Mouse (Mus musculus): ENCODE data around the gene Dnttip2. TPM values are rescaled to one million over a fixed set of nuclear protein-coding genes. Genes with fewer than 3 reads are reported as not detected.
A peak's percentile ranks its signal among the peaks of the same experiment; 100 is the strongest.
"Not testable (repeated sequence)": the region's sequence is repeated elsewhere in the genome, so short reads cannot be mapped to it uniquely, and the experiment has no call there.

The Dnttip2 gene
- 47.9 and 48.3 TPM in 2 replicates for polyA plus RNA-seq (2014; fragmentation: Nextera tagmentation; extraction: Ambion mirVana)

DNA sequence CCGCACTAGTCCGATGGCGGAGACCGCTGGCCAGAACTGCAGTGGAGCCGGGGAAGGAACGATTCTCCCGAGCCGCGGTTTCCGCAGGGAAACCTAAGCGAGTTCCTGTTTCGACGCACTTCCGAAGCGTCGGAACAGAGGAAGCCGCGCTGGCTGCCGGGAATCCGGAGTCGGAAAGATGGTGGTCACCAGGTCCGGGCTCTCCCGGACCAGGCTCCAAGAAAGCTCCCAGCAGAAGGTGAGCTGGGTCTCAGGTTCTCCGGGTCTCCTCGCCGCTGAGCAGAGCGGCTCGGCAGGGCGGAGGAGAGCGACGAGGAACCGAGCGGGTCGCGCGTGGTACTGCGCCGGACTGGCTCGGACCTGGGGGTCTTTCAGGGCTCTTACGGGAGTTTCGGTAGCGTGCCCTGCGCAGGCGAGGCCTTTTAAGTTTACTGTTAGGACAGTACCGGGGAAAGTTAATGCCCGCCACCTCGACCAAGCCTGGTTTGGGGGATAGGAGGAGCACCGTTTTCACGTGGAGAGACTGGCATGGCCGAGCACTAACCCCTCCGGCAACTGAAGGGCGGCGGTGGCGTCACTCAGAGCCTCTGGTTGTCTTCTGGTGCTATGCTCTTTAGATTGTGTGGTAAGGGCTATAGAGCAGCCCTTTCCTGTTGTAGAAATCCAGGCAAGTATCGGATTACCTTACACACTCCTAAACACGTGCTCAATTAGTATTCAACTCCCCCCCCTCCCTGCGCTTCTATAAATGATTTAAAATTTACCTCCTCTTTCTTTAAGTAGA, at the start of gene Dnttip2:
Gene Dnttip2 (plus strand): TSS at position 148 of the 784 bp plus-strand sequence.
- Histone ChIP-seq H3K9ac (peak within 1 kb of the TSS; percentile 86), H3K4me1 (replicated peaks; ENCODE audit: control insufficient read depth, insufficient read depth, low read length) (peaks cover 25% of the 10 kb centered on the region), H3K4me3 (replicated peaks; ENCODE audit: low read length) (peak within 1 kb of the TSS; percentile 87), H3K36me3 (replicated peaks; ENCODE audit: control insufficient read depth, insufficient read depth) (peaks cover 38% of the 10 kb centered on the region), H3K4me2 (replicated peaks) (peak within 1 kb of the TSS; percentile 59), H3K9me3 (ENCODE audit: control insufficient read depth, low read length) (no peaks in the 10 kb centered on the region), H3K27me3 (ENCODE audit: control insufficient read depth, insufficient read depth, low read length) (no peaks in the 10 kb centered on the region), H3K27ac (peak within 1 kb of the TSS; percentile 70)
- ATAC-seq (ENCODE audit: low FRiP score) (peak; percentile 97), DNase-seq (ENCODE audit: low spot score) (peak; percentile 97)
- WGBS, result under 1% methylated on average over 56 of the region's 57 CpGs

DNA sequence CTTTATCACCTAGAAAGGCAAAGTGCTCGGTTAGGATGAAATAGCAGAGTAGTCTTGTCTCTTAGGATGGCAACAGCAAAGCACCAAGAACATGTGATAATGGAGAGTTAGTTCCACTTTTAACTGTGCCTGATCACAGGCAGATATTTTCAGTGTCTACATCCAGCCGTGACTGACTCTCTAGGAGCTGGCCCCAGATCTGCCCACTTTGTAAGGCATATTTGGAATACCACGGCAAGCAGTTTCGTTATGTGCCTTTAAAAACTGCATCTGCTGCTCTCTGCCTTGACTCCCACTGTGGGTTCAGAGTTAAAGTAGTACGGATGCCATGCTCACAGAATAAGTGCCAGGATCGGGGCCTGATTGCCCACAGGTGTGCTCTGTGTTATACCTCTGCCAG, 47.2 kb upstream of the Dnttip2 start:
- H3K27ac ChIP-seq; H3K4me2 ChIP-seq (replicated peaks); H3K9ac ChIP-seq; H3K27me3 ChIP-seq (ENCODE audit: control insufficient read depth, insufficient read depth, low read length); H3K4me1 ChIP-seq (replicated peaks; ENCODE audit: control insufficient read depth, insufficient read depth, low read length); H3K36me3 ChIP-seq (replicated peaks; ENCODE audit: control insufficient read depth, insufficient read depth); DNase-seq (ENCODE audit: low spot score); H3K9me3 ChIP-seq (ENCODE audit: control insufficient read depth, low read length); H3K4me3 ChIP-seq (replicated peaks; ENCODE audit: low read length); ATAC-seq (ENCODE audit: low FRiP score): not testable (repeated sequence)
- 82% methylated on average over 6 of the region's 6 CpGs for WGBS

DNA sequence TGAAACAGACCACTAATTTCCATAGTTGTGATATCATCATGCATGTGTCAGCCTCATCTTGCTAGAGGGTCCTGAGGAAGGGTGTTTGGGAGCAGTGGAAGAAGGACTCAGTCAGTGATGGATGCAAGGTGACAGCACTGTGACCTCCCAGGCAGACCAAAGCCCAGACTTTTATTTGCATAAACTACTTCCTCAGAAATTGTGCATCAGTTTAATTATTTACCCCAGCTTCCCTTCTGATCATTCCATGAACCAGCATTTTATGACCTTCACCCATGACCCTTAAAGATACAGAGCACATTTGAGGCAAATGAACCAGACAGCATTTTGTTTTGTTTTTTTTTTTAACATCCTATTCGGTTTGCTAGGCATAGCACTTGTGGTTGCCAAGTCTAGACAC, 38.4 kb upstream of the Dnttip2 start:
- Histone ChIP-seq H3K4me3 (replicated peaks; ENCODE audit: low read length) (no peak overlapping the region), H3K27ac (no peak overlapping the region), H3K9me3 (ENCODE audit: control insufficient read depth, low read length) (no peaks in the 10 kb centered on the region), H3K36me3 (replicated peaks; ENCODE audit: control insufficient read depth, insufficient read depth) (no peaks in the 10 kb centered on the region), H3K27me3 (ENCODE audit: control insufficient read depth, insufficient read depth, low read length) (no peaks in the 10 kb centered on the region), H3K4me1 (replicated peaks; ENCODE audit: control insufficient read depth, insufficient read depth, low read length) (no peaks in the 10 kb centered on the region), H3K9ac (no peak overlapping the region), H3K4me2 (replicated peaks) (no peak overlapping the region)
- WGBS, result 66% methylated on average over 1 of the region's 1 CpGs
- DNase-seq (ENCODE audit: low spot score) (no peak), ATAC-seq (ENCODE audit: low FRiP score) (no peak)

DNA sequence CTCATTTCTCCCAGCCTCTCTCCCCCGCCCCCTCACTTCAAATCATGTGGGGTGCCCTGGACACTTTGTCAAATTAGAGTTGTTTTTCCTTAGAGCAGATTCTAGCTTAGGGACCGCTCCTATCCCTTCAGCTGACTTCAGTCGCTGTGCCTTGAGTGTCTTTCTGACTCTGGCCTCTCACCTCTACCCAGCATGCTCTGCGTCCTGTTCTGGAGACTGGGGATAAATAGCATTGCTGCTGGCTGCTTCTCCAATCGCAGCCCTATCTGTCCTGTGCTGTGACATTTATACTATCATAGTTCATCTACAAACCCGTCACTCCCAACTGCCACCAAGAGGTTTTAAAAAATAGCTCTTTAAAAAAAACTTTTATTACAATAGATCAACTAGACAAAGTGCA, 31.3 kb upstream of the Dnttip2 start:
- Histone ChIP-seq H3K4me1 (replicated peaks; ENCODE audit: control insufficient read depth, insufficient read depth, low read length) (peaks cover 15% of the 10 kb centered on the region), H3K27me3 (ENCODE audit: control insufficient read depth, insufficient read depth, low read length) (no peaks in the 10 kb centered on the region), H3K36me3 (replicated peaks; ENCODE audit: control insufficient read depth, insufficient read depth) (no peaks in the 10 kb centered on the region), H3K9me3 (ENCODE audit: control insufficient read depth, low read length) (no peaks in the 10 kb centered on the region), H3K9ac (no peak overlapping the region), H3K4me3 (replicated peaks; ENCODE audit: low read length) (no peak overlapping the region), H3K27ac (no peak overlapping the region), H3K4me2 (replicated peaks) (no peak overlapping the region)
- ATAC-seq (ENCODE audit: low FRiP score) (no peak), DNase-seq (ENCODE audit: low spot score) (no peak)
- 47% methylated on average over 6 of the region's 6 CpGs for WGBS

DNA sequence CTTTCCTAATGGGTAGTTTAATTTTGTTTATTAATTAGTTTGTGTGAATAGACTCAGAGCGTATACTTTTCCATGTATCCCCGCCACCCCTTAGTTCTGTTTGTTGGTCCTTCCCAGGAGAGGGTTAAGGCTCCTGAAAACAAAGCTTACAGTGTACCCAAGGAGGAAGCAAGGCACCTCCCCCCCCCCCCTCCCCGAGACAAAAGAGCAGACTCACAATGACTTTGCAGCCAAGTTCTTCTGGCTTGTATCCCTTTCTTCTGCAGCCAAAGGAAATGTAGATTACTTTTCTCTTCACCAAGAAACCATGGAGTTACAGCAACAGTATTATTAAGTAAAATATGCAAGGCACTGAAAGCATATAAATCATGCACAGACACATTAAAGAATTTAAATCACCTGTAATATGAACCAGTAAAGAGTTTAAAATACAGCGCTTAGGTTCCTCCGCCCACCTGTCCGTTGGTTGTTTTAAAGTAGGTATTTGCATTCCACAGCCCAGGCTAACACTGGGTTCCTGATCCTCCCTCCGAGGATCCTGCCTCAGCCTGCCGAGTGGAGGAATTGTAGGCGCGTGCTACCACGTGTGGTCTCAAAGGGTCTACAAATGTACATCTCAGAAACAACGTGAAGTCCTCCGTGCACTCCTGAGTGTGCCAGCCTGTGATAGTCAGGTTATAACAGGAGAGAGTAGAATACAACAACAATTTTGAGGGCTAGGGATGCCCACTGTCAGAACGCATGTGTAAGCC, 30.6 kb upstream of the Dnttip2 start:
- Histone ChIP-seq H3K27ac (no peak overlapping the region), H3K27me3 (ENCODE audit: control insufficient read depth, insufficient read depth, low read length) (no peaks in the 10 kb centered on the region), H3K36me3 (replicated peaks; ENCODE audit: control insufficient read depth, insufficient read depth) (no peaks in the 10 kb centered on the region), H3K4me3 (replicated peaks; ENCODE audit: low read length) (no peak overlapping the region), H3K9me3 (ENCODE audit: control insufficient read depth, low read length) (no peaks in the 10 kb centered on the region), H3K4me1 (replicated peaks; ENCODE audit: control insufficient read depth, insufficient read depth, low read length) (peaks cover 16% of the 10 kb centered on the region), H3K4me2 (replicated peaks) (no peak overlapping the region), H3K9ac (no peak overlapping the region)
- ATAC-seq (ENCODE audit: low FRiP score) (no peak), DNase-seq (ENCODE audit: low spot score) (no peak)
- 49% methylated on average over 14 of the region's 14 CpGs for WGBS

DNA sequence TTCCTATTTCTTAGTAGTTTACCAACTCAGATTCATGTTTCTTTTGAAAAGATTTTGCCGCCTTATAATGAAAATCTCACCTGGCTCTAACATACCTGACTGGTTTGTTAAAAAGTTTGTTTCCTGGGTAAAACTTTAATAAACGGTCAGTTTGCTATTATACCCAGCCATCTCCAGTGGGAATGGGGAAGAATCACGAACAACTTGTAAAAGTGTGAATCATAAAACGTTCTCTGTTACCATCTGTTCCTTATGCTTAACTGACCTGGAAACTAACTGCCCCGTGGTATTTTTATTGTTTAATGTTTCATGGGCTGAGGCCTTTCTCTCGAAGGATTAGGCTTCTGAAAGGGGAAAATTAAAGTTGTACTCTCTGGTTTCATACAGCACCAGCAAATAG, 29.4 kb upstream of the Dnttip2 start:
- Histone ChIP-seq H3K4me3 (replicated peaks; ENCODE audit: low read length) (peak overlapping the region; percentile 98), H3K4me1 (replicated peaks; ENCODE audit: control insufficient read depth, insufficient read depth, low read length) (peaks cover 16% of the 10 kb centered on the region), H3K9me3 (ENCODE audit: control insufficient read depth, low read length) (no peaks in the 10 kb centered on the region), H3K9ac (peak overlapping the region; percentile 4; the same call in 1 of the 2 replicates), H3K27me3 (ENCODE audit: control insufficient read depth, insufficient read depth, low read length) (no peaks in the 10 kb centered on the region), H3K4me2 (replicated peaks) (peak overlapping the region; percentile 68), H3K27ac (peak overlapping the region; percentile 95; the same call in 1 of the 2 replicates), H3K36me3 (replicated peaks; ENCODE audit: control insufficient read depth, insufficient read depth) (no peaks in the 10 kb centered on the region)
- DNase-seq (ENCODE audit: low spot score) (no peak), ATAC-seq (ENCODE audit: low FRiP score) (peak; percentile 0; the same call in 1 of the 2 replicates)
- 47% methylated on average over 6 of the region's 6 CpGs for WGBS

DNA sequence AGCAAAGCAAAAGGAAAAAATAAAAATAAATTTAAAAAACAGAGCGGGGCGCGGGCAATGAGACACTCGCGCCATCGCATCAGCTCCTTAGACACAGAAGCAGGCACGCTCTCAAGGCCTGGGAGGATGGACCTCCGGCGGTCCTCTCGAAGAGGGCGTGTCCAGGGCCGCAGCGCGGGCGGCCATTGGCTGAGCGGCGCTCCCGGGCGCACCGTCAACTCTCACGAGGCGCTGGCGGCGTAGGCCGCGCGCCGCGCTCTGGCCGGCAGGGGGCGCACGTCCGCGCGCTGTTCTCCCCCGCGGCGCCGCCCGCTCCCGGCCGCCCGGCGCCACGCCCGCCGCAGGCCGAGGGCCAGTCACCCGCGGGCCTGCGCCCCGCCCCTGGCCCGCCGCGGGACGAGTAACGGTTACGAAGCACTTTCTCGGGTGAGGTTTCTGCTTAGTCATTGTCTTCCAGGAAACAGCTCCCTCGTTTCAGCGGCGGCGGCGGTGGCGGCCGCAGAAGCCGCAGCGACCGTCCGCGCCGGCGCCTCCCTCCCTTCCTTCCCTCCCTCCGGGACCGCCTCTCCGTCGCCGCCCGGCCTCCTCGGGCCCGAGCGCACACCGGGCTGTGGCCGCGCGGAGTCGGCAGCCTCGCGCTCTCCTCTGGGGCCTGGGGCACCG, 28.8 kb upstream of the Dnttip2 start, which contains the start of gene Gclm:
Gene Gclm (plus strand): TSS at position 343 of the 663 bp plus-strand sequence.
- Histone ChIP-seq H3K9ac (peak within 1 kb of the TSS; percentile 90), H3K9me3 (ENCODE audit: control insufficient read depth, low read length) (no peaks in the 10 kb centered on the region), H3K4me3 (replicated peaks; ENCODE audit: low read length) (peak within 1 kb of the TSS; percentile 98), H3K27me3 (ENCODE audit: control insufficient read depth, insufficient read depth, low read length) (no peaks in the 10 kb centered on the region), H3K27ac (peak within 1 kb of the TSS; percentile 95), H3K36me3 (replicated peaks; ENCODE audit: control insufficient read depth, insufficient read depth) (no peaks in the 10 kb centered on the region), H3K4me1 (replicated peaks; ENCODE audit: control insufficient read depth, insufficient read depth, low read length) (peaks cover 16% of the 10 kb centered on the region), H3K4me2 (replicated peaks) (peak within 1 kb of the TSS; percentile 68)
- DNase-seq (ENCODE audit: low spot score), result peak; percentile 96
- ATAC-seq (ENCODE audit: low FRiP score), result peak; percentile 99
- WGBS, result under 1% methylated on average over 87 of the region's 90 CpGs

DNA sequence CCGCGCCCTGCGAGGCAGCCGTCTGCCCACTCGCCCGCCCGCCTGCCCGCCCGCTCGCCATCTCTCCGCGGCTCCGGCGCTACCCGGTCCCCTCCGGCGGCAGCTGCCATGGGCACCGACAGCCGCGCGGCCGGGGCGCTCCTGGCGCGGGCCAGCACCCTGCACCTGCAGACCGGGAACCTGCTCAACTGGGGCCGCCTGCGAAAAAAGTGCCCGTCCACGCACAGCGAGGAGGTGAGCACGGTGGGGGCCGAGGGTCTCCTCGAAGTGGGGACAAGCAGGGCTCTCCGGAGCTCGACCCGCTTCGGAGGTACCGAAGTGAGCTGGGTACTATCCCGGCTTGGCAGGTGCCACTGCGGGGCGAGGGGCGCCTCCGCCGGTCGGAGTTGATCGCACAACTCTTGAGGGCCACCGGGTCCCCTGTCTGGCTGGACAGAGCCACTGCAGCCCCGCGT, 28.3 kb upstream of the Dnttip2 start:
- Histone ChIP-seq H3K4me3 (replicated peaks; ENCODE audit: low read length) (peak overlapping the region; percentile 98), H3K27me3 (ENCODE audit: control insufficient read depth, insufficient read depth, low read length) (no peaks in the 10 kb centered on the region), H3K9ac (peak overlapping the region; percentile 90), H3K36me3 (replicated peaks; ENCODE audit: control insufficient read depth, insufficient read depth) (no peaks in the 10 kb centered on the region), H3K27ac (peak overlapping the region; percentile 95), H3K4me2 (replicated peaks) (peak overlapping the region; percentile 68), H3K4me1 (replicated peaks; ENCODE audit: control insufficient read depth, insufficient read depth, low read length) (peaks cover 16% of the 10 kb centered on the region), H3K9me3 (ENCODE audit: control insufficient read depth, low read length) (no peaks in the 10 kb centered on the region)
- 1% methylated on average over 33 of the region's 50 CpGs for WGBS
- ATAC-seq (ENCODE audit: low FRiP score) (peak; percentile 59), DNase-seq (ENCODE audit: low spot score) (peak; percentile 36)

DNA sequence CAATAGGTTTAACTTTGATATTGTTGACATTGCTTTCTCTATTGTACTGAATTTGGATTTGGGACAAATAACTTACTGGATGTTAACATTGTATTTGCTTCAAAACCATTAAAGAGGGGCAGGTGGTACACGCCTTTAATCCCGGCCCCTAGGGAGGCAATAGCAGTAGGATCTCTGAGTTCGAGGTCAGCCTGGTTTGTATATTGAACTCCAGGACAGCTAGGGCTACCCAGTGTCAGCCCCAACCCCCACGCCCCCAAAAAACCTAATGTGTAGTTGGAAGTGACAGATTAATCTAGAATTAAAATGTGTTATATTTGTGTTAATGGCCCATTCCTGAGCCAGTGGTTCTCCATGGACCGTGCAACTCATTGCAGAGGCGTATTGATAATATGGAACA, 27.8 kb upstream of the Dnttip2 start:
- ATAC-seq (ENCODE audit: low FRiP score), result no peak

More for the DNA sequence above, 27.8 kb upstream of the Dnttip2 start:
- H3K9me3 ChIP-seq (ENCODE audit: control insufficient read depth, low read length), result no peaks in the 10 kb centered on the region
- H3K27ac ChIP-seq, result peak overlapping the region; percentile 95; the same call in 1 of the 2 replicates
- H3K27me3 ChIP-seq (ENCODE audit: control insufficient read depth, insufficient read depth, low read length), result no peaks in the 10 kb centered on the region
- peak overlapping the region; percentile 68 for H3K4me2 ChIP-seq (replicated peaks)
- WGBS, result 27% methylated on average over 6 of the region's 6 CpGs
- no peaks in the 10 kb centered on the region for H3K36me3 ChIP-seq (replicated peaks; ENCODE audit: control insufficient read depth, insufficient read depth)
- peak overlapping the region; percentile 90 for H3K9ac ChIP-seq
- H3K4me3 ChIP-seq (replicated peaks; ENCODE audit: low read length), result peak overlapping the region; percentile 98
- peaks cover 16% of the 10 kb centered on the region for H3K4me1 ChIP-seq (replicated peaks; ENCODE audit: control insufficient read depth, insufficient read depth, low read length)
- no peak for DNase-seq (ENCODE audit: low spot score)

Data from hindbrain, embryonic 14.5 days (tissue).